Mouse (Mus musculus): ENCODE measurements around the gene Ceacam3.
"Not testable (repeated sequence)": the region's sequence is repeated elsewhere in the genome, so short reads cannot be mapped to it uniquely, and the experiment has no call there.

The Ceacam3 gene

DNA sequence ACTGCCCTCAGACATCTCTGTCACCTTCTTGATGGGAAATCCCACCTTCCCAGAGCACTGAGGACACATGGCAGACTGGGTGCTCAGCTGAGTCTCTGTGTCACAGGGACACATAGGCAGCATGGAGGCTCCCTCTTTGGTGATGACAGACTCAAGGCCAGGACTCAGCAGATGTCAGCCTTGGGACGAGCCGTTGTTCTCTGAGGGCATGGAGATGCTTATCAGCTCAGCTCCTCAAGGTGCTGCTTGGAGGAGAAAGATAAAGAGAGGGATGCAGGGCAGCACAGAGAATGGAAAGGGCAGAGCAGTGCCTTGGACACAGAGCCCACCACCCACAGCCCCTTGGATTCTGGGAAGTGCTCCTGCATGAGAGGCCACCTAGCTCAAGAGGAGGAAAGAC is at the start of gene Ceacam3:
Gene Ceacam3, plus strand, starts transcription at position 352 of the 400 bp plus-strand sequence.
- DNase-seq (ENCODE audit: low read depth, low spot score) = no peak

DNA sequence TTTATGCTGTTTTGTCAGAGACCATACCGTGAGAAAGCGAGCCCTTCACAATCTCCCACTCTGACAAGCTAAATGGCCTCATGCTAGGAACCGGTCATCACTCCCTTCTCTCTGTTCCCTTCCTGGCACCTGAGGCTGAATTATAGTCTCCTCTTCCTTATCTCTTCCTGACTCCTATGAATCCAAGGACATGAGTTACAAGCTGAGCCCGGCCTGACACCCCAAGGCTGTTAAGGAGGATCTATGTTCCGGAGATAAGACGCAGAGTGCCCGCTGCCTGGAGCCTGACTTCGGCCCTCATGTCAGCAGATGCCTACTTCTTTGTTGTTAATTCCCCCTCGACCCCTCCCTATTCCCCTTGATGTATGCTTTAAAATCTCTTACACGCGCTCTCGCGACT is 48.5 kb upstream of the Ceacam3 start:
- not testable (repeated sequence) for DNase-seq (ENCODE audit: low read depth, low spot score)

GRCm38 (mm10) chr7:17135307-17135706 is 14.8 kb upstream of the Ceacam3 start:
- no peak for DNase-seq (ENCODE audit: low read depth, low spot score)

DNA sequence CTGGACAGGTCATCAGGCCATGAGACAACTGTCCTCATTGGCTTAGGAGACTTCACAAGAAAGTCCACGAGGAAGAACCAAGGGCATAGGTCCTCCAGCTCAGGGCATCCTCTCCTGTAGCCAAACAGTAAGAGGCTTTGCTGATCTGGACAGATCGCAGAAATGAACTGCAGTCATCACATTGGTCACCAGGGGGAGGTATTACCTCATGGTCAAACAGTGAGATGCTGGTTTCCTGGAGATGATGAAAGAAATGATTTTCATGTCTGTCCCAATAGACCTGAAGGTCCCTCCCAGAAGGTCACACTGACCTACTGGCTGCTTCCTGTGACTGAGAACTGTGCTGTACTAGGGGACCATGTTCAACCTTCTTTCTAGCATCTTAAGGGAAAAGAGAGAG is 5.6 kb downstream of the Ceacam3 start:
- peak; percentile 67 for DNase-seq (ENCODE audit: low read depth, low spot score)

DNA sequence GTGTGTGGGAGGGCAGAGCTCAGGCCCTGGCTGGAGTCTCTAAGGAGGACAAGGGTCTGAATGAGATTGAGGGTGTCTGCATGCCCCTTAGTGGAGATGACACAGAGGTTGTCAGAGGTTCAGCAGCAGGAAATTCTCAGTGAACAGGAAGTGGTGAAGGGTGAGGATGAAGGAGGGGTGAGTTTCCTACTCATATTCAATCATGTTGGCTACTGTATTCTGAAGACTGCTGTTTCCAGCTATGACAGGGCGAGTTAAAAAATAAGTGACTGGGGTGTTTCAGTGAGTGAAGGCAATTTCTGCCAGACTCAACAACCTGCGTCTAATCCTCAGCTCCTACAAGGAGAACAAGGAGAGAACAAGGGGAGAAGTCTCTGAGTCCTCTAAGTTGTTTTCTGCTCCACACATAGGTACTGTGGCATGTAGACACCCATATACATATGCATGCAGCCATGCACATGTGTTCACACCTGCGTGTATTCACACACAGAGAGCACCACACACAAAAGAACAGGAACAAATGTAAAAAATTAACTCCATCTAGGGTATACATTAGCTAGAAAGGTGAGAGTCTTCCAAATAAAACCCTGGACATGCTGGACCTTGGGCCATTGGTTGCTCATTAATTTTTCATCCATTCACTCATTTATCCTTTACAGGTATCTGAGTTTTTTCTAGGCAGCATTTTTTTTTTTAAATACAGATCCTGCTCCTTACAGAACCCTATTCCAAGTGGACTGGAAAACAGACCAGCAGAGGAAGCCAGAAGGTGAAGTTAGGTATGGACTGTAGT is 7.0 kb downstream of the Ceacam3 start:
- DNase-seq (ENCODE audit: low read depth, low spot score) = no peak

- no peak for DNase-seq (ENCODE audit: low read depth, low spot score)
These were observed 8.9 kb downstream of the Ceacam3 start for GRCm38 (mm10) chr7:17159011-17159410.

DNA sequence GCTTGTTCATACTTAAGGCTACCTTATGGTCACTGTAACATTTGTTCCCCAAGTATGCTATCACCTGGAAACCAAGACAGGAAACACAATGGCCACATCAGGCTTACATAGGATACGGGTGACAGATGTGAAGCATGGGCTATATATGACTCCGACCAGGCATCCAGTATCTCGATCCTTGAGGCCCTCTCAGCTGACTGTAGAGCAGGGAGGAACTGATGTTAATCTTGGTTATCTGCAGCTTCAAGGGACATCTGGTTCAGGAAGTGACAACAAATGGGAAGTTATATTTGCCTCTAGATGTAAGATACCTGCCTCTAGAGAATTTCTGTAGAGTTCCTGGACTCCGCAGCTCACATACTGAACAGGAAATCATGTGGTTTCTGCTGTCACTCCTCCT is 21.7 kb downstream of the Ceacam3 start:
- DNase-seq (ENCODE audit: low read depth, low spot score) = no peak

DNA sequence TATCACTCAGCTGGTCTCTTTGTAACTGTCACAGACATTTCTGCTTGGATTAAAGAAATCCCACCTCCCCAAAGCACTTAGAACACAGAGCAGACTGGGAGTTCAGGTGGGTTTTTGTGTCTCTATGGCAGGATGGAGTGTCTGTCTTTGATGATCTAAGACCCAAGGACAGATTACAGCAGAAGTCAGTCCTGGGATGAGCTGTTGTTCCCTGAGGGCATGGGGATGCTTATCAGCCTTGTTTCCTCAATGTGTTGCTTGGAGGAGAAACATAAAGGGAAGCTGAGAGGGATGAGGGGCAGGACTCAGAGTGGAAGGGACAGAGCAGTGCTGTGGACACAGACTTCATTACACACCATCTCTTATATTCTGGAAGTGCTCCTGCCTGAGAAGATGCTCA is 53.1 kb downstream of the Ceacam3 start, which contains the start of gene Psg29:
Gene Psg29, plus strand, starts transcription at position 301 of the 400 bp plus-strand sequence.
- no peak for DNase-seq (ENCODE audit: low read depth, low spot score)

- DNase-seq (ENCODE audit: low read depth, low spot score) = peak; percentile 79
These were observed 55.6 kb downstream of the Ceacam3 start for GRCm38 (mm10) chr7:17205530-17206184.
